Mouse (Mus musculus): Measurements from ENCODE around the gene Sema6d. TPM values are rescaled to one million over a fixed set of nuclear protein-coding genes. Genes with fewer than 3 reads are reported as not detected.

Sema6d gene
- polyA plus RNA-seq, 1 experiment from 2014 or later: 15.3 TPM

- Histone ChIP-seq H3K4me2 (replicated peaks) (no peak overlapping the region), H3K36me3 (no peaks in the 10 kb centered on the region), H3K27ac (replicated peaks) (no peak overlapping the region), H3K27me3 (no peaks in the 10 kb centered on the region), H3K4me3 (replicated peaks) (no peak overlapping the region), H3K9me3 (replicated peaks) (no peaks in the 10 kb centered on the region), H3K9ac (no peak overlapping the region), H3K4me1 (no peaks in the 10 kb centered on the region)
- WGBS: 52% methylated on average over 6 of the region's 6 CpGs
- ATAC-seq (ENCODE audit: insufficient number of reproducible peaks, low FRiP score, low TSS enrichment, low read depth): no peak
Measured at GRCm38 (mm10) chr2:124235237-124236055, 145.7 kb downstream of the Sema6d start.

DNA sequence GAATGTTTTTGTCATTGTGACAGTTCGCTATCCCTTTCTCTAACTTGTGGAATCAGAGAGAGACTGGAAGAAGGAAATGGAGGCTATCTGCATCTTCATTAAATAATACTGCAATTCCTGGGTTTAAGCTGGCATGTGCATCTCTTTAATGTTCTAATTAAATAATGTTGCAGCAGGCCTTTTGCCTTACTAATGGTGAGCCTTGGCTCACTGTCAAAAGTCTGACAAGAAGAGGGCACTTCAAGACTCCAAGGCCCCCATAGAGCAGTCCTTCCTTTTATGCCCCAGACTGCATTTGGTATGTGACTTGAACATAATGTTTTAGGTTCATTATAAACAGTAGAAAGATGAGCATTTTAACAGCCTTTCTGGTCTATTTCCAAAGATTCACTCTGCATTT is 147.1 kb downstream of the Sema6d start:
- no peak overlapping the region for H3K27ac ChIP-seq (replicated peaks)
- H3K4me3 ChIP-seq (replicated peaks): no peak overlapping the region
- H3K9me3 ChIP-seq (replicated peaks): no peaks in the 10 kb centered on the region
- H3K36me3 ChIP-seq: no peaks in the 10 kb centered on the region
- ATAC-seq (ENCODE audit: insufficient number of reproducible peaks, low FRiP score, low TSS enrichment, low read depth): no peak
- no peaks in the 10 kb centered on the region for H3K4me1 ChIP-seq
- no peak overlapping the region for H3K9ac ChIP-seq
- 88% methylated on average over 1 of the region's 1 CpGs for WGBS
- H3K27me3 ChIP-seq: no peaks in the 10 kb centered on the region
- no peak overlapping the region for H3K4me2 ChIP-seq (replicated peaks)

GRCm38 (mm10) chr2:124243608-124244007 is 153.8 kb downstream of the Sema6d start:
- WGBS: 61% methylated on average over 1 of the region's 1 CpGs
- Histone ChIP-seq H3K4me2 (replicated peaks) (no peak overlapping the region), H3K9me3 (replicated peaks) (no peaks in the 10 kb centered on the region), H3K27me3 (no peaks in the 10 kb centered on the region), H3K4me1 (no peaks in the 10 kb centered on the region), H3K4me3 (replicated peaks) (no peak overlapping the region), H3K36me3 (no peaks in the 10 kb centered on the region), H3K27ac (replicated peaks) (no peak overlapping the region), H3K9ac (no peak overlapping the region)
- no peak for ATAC-seq (ENCODE audit: insufficient number of reproducible peaks, low FRiP score, low TSS enrichment, low read depth)

DNA sequence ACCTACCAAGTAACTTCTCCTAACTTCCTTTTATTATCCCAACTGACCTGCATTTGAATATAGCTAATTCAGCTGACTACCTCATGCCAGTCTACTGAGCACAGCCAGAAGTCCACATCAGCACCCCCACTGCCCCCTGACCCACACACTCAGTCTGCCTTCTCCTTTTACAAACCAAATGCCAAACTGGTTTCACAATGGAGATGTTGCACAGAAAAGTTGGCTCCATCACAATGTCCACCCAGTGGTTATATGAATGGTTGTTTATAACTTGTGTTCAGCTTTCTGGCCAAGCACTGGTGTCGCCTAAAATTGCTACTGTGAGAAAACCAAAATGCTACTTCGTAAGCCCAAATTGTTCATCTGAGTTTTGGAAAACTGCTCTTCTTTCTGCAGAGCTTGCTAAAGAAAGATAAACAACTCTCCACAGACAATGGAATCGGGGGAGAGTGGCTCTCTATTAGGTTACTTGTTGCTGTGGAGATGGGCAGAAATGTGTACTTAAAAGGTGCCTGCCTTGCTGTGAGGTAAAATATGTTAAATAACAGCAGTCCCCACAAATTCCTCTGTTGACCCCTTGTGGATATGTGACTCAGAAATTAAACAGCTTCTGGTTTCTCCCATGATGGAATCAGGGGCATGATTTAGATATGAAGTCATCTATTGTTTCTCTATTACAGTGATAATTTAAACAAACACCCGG is 154.9 kb downstream of the Sema6d start:
- WGBS: 58% methylated on average over 4 of the region's 4 CpGs
- no peak overlapping the region for H3K9ac ChIP-seq
- no peak overlapping the region for H3K27ac ChIP-seq (replicated peaks)
- no peak overlapping the region for H3K4me3 ChIP-seq (replicated peaks)
- no peaks in the 10 kb centered on the region for H3K27me3 ChIP-seq
- no peaks in the 10 kb centered on the region for H3K36me3 ChIP-seq
- H3K4me1 ChIP-seq: no peaks in the 10 kb centered on the region
- H3K4me2 ChIP-seq (replicated peaks): no peak overlapping the region
- no peaks in the 10 kb centered on the region for H3K9me3 ChIP-seq (replicated peaks)
- no peak for ATAC-seq (ENCODE audit: insufficient number of reproducible peaks, low FRiP score, low TSS enrichment, low read depth)

DNA sequence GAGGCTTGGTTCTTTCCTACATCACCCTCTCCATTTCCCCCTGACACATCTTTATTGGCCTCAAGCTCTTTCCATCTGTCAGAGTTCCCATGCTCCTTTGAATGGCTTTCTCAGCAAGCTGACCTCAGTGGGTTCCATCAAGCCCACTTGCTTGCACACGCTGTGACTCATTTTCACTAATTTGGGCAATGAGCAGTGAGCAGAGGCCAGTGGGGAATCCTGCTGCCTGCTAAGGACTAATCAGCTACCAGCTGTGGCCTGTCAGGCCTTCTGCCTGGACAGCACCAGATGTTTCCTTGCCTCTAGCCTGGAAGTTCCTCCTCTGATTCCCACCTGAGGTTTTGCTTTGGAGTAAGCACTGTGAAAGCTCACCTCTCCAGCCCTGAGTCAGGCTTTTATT is 168.3 kb downstream of the Sema6d start:
- ATAC-seq (ENCODE audit: insufficient number of reproducible peaks, low FRiP score, low TSS enrichment, low read depth): no peak
- H3K4me1 ChIP-seq: no peaks in the 10 kb centered on the region
- no peaks in the 10 kb centered on the region for H3K36me3 ChIP-seq
- no peaks in the 10 kb centered on the region for H3K9me3 ChIP-seq (replicated peaks)
- no peak overlapping the region for H3K4me2 ChIP-seq (replicated peaks)
- WGBS: 44% methylated on average over 1 of the region's 1 CpGs
- H3K9ac ChIP-seq: no peak overlapping the region
- no peak overlapping the region for H3K4me3 ChIP-seq (replicated peaks)
- no peak overlapping the region for H3K27ac ChIP-seq (replicated peaks)
- H3K27me3 ChIP-seq: no peaks in the 10 kb centered on the region

- H3K27me3 ChIP-seq: no peaks in the 10 kb centered on the region
- H3K4me1 ChIP-seq: no peaks in the 10 kb centered on the region
- no peak overlapping the region for H3K4me2 ChIP-seq (replicated peaks)
- H3K9me3 ChIP-seq (replicated peaks): no peaks in the 10 kb centered on the region
- H3K9ac ChIP-seq: no peak overlapping the region
- H3K4me3 ChIP-seq (replicated peaks): no peak overlapping the region
- no peak overlapping the region for H3K27ac ChIP-seq (replicated peaks)
- ATAC-seq (ENCODE audit: insufficient number of reproducible peaks, low FRiP score, low TSS enrichment, low read depth): no peak
- no peaks in the 10 kb centered on the region for H3K36me3 ChIP-seq
- 77% methylated on average over 3 of the region's 3 CpGs for WGBS
Measured at GRCm38 (mm10) chr2:124264309-124264708, 174.5 kb downstream of the Sema6d start.

- no peak for ATAC-seq (ENCODE audit: insufficient number of reproducible peaks, low FRiP score, low TSS enrichment, low read depth)
- no peaks in the 10 kb centered on the region for H3K9me3 ChIP-seq (replicated peaks)
- 58% methylated on average over 6 of the region's 6 CpGs for WGBS
- H3K27me3 ChIP-seq: no peaks in the 10 kb centered on the region
- no peak overlapping the region for H3K9ac ChIP-seq
- no peak overlapping the region for H3K4me3 ChIP-seq (replicated peaks)
- H3K27ac ChIP-seq (replicated peaks): no peak overlapping the region
- no peaks in the 10 kb centered on the region for H3K4me1 ChIP-seq
- no peaks in the 10 kb centered on the region for H3K36me3 ChIP-seq
- H3K4me2 ChIP-seq (replicated peaks): no peak overlapping the region
Measured at GRCm38 (mm10) chr2:124271156-124271555, 181.4 kb downstream of the Sema6d start.

DNA sequence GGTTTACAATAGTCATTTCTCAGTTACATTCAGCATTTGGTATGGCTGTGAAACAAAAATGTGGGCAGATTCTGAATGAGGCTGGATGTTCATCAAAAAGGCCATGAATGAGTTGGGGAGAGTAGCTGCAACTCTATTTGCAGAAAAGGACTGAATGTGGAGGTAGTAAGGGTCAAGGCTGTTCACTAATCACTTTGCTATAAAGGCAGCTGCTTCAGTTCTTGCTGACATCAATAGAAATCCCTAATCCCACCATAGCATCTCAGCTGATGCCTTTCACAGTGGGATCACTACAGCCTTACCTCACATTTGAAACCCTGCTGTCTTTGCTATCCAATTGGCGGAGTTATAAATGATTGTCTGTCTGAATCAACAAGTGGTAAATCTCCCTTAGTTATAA is 187.7 kb downstream of the Sema6d start:
- no peaks in the 10 kb centered on the region for H3K36me3 ChIP-seq
- 63% methylated on average over 1 of the region's 1 CpGs for WGBS
- no peak overlapping the region for H3K4me2 ChIP-seq (replicated peaks)
- H3K9me3 ChIP-seq (replicated peaks): no peaks in the 10 kb centered on the region
- no peaks in the 10 kb centered on the region for H3K27me3 ChIP-seq
- no peaks in the 10 kb centered on the region for H3K4me1 ChIP-seq
- H3K27ac ChIP-seq (replicated peaks): no peak overlapping the region
- no peak overlapping the region for H3K9ac ChIP-seq
- no peak overlapping the region for H3K4me3 ChIP-seq (replicated peaks)
- no peak for ATAC-seq (ENCODE audit: insufficient number of reproducible peaks, low FRiP score, low TSS enrichment, low read depth)

- H3K27ac ChIP-seq (replicated peaks): no peak overlapping the region
Measured at GRCm38 (mm10) chr2:124285109-124285508, 195.3 kb downstream of the Sema6d start.

DNA sequence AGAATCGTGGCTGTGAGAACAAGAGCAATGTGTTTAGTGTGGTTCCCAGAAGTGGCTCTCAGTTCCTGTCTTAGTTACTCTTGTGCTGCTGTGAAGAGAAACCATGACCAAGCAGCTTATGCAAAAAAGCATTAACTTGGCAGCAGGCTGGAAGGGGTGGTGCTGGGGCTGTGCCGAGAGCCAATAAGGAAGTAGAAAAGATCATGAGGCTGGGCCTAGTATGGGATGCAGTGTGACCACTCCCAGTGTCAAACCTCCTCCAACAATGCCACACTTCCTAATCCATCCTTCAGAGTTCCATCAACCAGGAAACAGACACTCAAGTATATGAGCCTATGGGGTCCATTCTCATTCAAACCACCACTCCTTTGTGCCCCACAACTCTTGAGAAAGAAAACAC is 199.6 kb downstream of the Sema6d start:
- Histone ChIP-seq H3K27ac (replicated peaks) (no peak overlapping the region), H3K4me1 (no peaks in the 10 kb centered on the region), H3K27me3 (no peaks in the 10 kb centered on the region), H3K36me3 (no peaks in the 10 kb centered on the region), H3K9ac (no peak overlapping the region), H3K9me3 (replicated peaks) (0 out of 2 replicates have a peak, but pooled peaks cover 1% of the 10 kb centered on the region), H3K4me3 (replicated peaks) (no peak overlapping the region), H3K4me2 (replicated peaks) (no peak overlapping the region)
- no peak for ATAC-seq (ENCODE audit: insufficient number of reproducible peaks, low FRiP score, low TSS enrichment, low read depth)
- 73% methylated on average over 2 of the region's 2 CpGs for WGBS

More at GRCm38 (mm10) chr2:124285109-124285508, 195.3 kb downstream of the Sema6d start:
- Histone ChIP-seq H3K4me2 (replicated peaks) (no peak overlapping the region), H3K27me3 (no peaks in the 10 kb centered on the region), H3K36me3 (no peaks in the 10 kb centered on the region), H3K9me3 (replicated peaks) (no peaks in the 10 kb centered on the region), H3K4me3 (replicated peaks) (no peak overlapping the region), H3K4me1 (no peaks in the 10 kb centered on the region), H3K9ac (no peak overlapping the region)
- ATAC-seq (ENCODE audit: insufficient number of reproducible peaks, low FRiP score, low TSS enrichment, low read depth): no peak
- 81% methylated on average over 2 of the region's 2 CpGs for WGBS

GRCm38 (mm10) chr2:124291145-124291544 is 201.4 kb downstream of the Sema6d start:
- no peak overlapping the region for H3K27ac ChIP-seq (replicated peaks)
- H3K36me3 ChIP-seq: no peaks in the 10 kb centered on the region
- no peak overlapping the region for H3K9ac ChIP-seq
- ATAC-seq (ENCODE audit: insufficient number of reproducible peaks, low FRiP score, low TSS enrichment, low read depth): no peak
- no peaks in the 10 kb centered on the region for H3K4me1 ChIP-seq
- H3K4me2 ChIP-seq (replicated peaks): no peak overlapping the region
- no peak overlapping the region for H3K4me3 ChIP-seq (replicated peaks)
- H3K27me3 ChIP-seq: no peaks in the 10 kb centered on the region
- WGBS: 68% methylated on average over 3 of the region's 3 CpGs
- 0 out of 2 replicates have a peak, but pooled peaks cover 7% of the 10 kb centered on the region for H3K9me3 ChIP-seq (replicated peaks)

Measured in embryonic facial prominence, embryonic 15.5 days (tissue).